Mouse (Mus musculus) limb, embryonic 14.5 days (tissue): ENCODE data around the gene Cdc42bpb. TPM values are rescaled to one million over a fixed set of nuclear protein-coding genes. Genes with fewer than 3 reads are reported as not detected.

Experiments
- ATAC-seq: fragments of 200-750 bp; cut with Nextera tagmentation; 2 replicates; pipeline ENCODE4 v1.8.0; 2017; ENCODE audit warnings: low read depth, moderate number of reproducible peaks, moderate TSS enrichment; ENCODE audit not compliant: low FRiP score
- DNase-seq: peaks from one replicate; pipeline ENCODE4 v3.0.0-alpha.2; 2015; ENCODE audit warnings: low spot score
- H3K27ac ChIP-seq: fragments of 300-500 bp; sonication (generic); replicated peaks from 2 replicates; pipeline ENCODE4 v1.5.1; 2014; ENCODE audit warnings: low read depth, mild to moderate bottlenecking, low read length, moderate library complexity, mixed read lengths
- H3K27me3 ChIP-seq: fragments of 300-500 bp; sonication (generic); 2 replicates; pipeline ENCODE4 v1.6.1; 2014; ENCODE audit warnings: low read length, mixed read lengths; ENCODE audit not compliant: control insufficient read depth, insufficient read depth
- H3K36me3 ChIP-seq: fragments of 300-500 bp; sonication (generic); 2 replicates; pipeline ENCODE4 v1.6.1; 2014; ENCODE audit warnings: mild to moderate bottlenecking, low read length, moderate library complexity, mixed read lengths; ENCODE audit not compliant: control insufficient read depth, insufficient read depth
- H3K4me1 ChIP-seq: fragments of 300-500 bp; sonication (generic); 2 replicates; pipeline ENCODE4 v1.6.1; 2014; ENCODE audit warnings: antibody characterized with exemption, low read length, mixed read lengths; ENCODE audit not compliant: control insufficient read depth, insufficient read depth
- H3K4me2 ChIP-seq: fragments of 300-500 bp; sonication (generic); replicated peaks from 2 replicates; pipeline ENCODE4 v1.6.1; 2014; ENCODE audit warnings: low read depth, mild to moderate bottlenecking, low read length, moderate library complexity; ENCODE audit not compliant: severe bottlenecking
- H3K4me3 ChIP-seq: fragments of 300-500 bp; sonication (generic); replicated peaks from 2 replicates; pipeline ENCODE4 v1.5.1; 2014; ENCODE audit warnings: low read length
- H3K9ac ChIP-seq: fragments of 300-500 bp; sonication (generic); 2 replicates; pipeline ENCODE4 v1.6.1; 2014; ENCODE audit warnings: mild to moderate bottlenecking, low read depth, low read length, moderate library complexity; ENCODE audit not compliant: severe bottlenecking
- H3K9me3 ChIP-seq: fragments of 300-500 bp; sonication (generic); 2 replicates; pipeline ENCODE4 v1.6.1; 2016; ENCODE audit warnings: low read length; ENCODE audit not compliant: control insufficient read depth
- POLR2A ChIP-seq: fragments of 200-500 bp; IDR thresholded peaks from 2 replicates; pipeline ENCODE4 v1.8.0; 2012; ENCODE audit warnings: inconsistent platforms, mild to moderate bottlenecking, moderate library complexity, borderline replicate concordance; ENCODE audit not compliant: insufficient read depth, insufficient read length; ENCODE audit errors: extremely low read depth
- WGBS: fragments of 180-500 bp; shearing (Covaris S2); extraction: QIAGEN DNeasy Blood & Tissue Kit; methylation state at CpG from one replicate; pipeline ENCODE4 v1.1.7; 2014; 5-methylcytosine and 5-hydroxymethylcytosine counted together
- polyA plus RNA-seq, 2 experiments: library from polyadenylated mRNA; depleted of rRNA in 1 of 2; stranded (reverse) in 1 of 2; unstranded in 1 of 2; fragments of >200 nt; fragmentation: Nextera tagmentation in 1 of 2; extraction: Ambion mirVana in 1 of 2; gene quantifications; 2 replicates each; pipeline versions ENCODE4 v1.2.1 to v1.2.3; 2012 to 2014

Gene Cdc42bpb
- polyA plus RNA-seq, 2 experiments, result 37.0 to 163 TPM

- no peaks in the 10 kb centered on the region for H3K4me1 ChIP-seq
Measured at GRCm38 (mm10) chr12:111245070-111245469, 132.4 kb downstream of the Cdc42bpb start.

GRCm38 (mm10) chr12:111243733-111244132, 133.8 kb downstream of the Cdc42bpb start:
- Histone ChIP-seq H3K4me1 (peaks cover 3% of the 10 kb centered on the region), H3K9me3 (no peaks in the 10 kb centered on the region), H3K36me3 (peaks cover 39% of the 10 kb centered on the region), H3K4me3 (no peak overlapping the region), H3K4me2 (no peak overlapping the region), H3K9ac (no peak overlapping the region), H3K27me3 (no peaks in the 10 kb centered on the region), H3K27ac (no peak overlapping the region)
- 91% methylated on average over 12 of the region's 12 CpGs for WGBS
- ATAC-seq, result no peak
- DNase-seq, result no peak
- TF ChIP-seq POLR2A, result no peak

More at GRCm38 (mm10) chr12:111245070-111245469, 132.4 kb downstream of the Cdc42bpb start:
- Histone ChIP-seq H3K4me2 (no peak overlapping the region), H3K27ac (no peak overlapping the region), H3K27me3 (no peaks in the 10 kb centered on the region), H3K4me3 (no peak overlapping the region), H3K9ac (no peak overlapping the region), H3K36me3 (peaks cover 36% of the 10 kb centered on the region), H3K9me3 (no peaks in the 10 kb centered on the region)
- ATAC-seq, result no peak
- no peak for DNase-seq
- TF ChIP-seq POLR2A, result no peak
- 80% methylated on average over 6 of the region's 6 CpGs for WGBS

Other genes with a start within 250 kb of the Cdc42bpb start
- 20.2 and 24.1 TPM in 2 replicates for gene Traf3, start 211.3 kb downstream of the Cdc42bpb start, polyA plus RNA-seq (2012; rRNA removed)
- gene Traf3, start 211.3 kb downstream of the Cdc42bpb start, polyA plus RNA-seq (2014; fragmentation: Nextera tagmentation; extraction: Ambion mirVana), result 12.8 and 15.1 TPM in 2 replicates
- 0.08 and 0.18 TPM in 2 replicates for gene 4930595D18Rik, start 193.2 kb downstream of the Cdc42bpb start, polyA plus RNA-seq (2012; rRNA removed)
- not detected in 2 replicates for gene 4930595D18Rik, start 193.2 kb downstream of the Cdc42bpb start, polyA plus RNA-seq (2014; fragmentation: Nextera tagmentation; extraction: Ambion mirVana)
- 1.4 and 1.7 TPM in 2 replicates for gene Amn, start 106.6 kb downstream of the Cdc42bpb start, polyA plus RNA-seq (2012; rRNA removed)
- gene Amn, start 106.6 kb downstream of the Cdc42bpb start, polyA plus RNA-seq (2014; fragmentation: Nextera tagmentation; extraction: Ambion mirVana), result 0.55 and 0.97 TPM in 2 replicates
- 11.0 and 17.2 TPM in 2 replicates for gene Lbhd2, start 29.1 kb upstream of the Cdc42bpb start, polyA plus RNA-seq (2012; rRNA removed)
- gene Lbhd2, start 29.1 kb upstream of the Cdc42bpb start, polyA plus RNA-seq (2014; fragmentation: Nextera tagmentation; extraction: Ambion mirVana), result 19.2 and 22.3 TPM in 2 replicates
- 11.7 and 14.9 TPM in 2 replicates for gene Exoc3l4, start 39.3 kb upstream of the Cdc42bpb start, polyA plus RNA-seq (2012; rRNA removed)
- gene Exoc3l4, start 39.3 kb upstream of the Cdc42bpb start, polyA plus RNA-seq (2014; fragmentation: Nextera tagmentation; extraction: Ambion mirVana), result 7.4 and 7.7 TPM in 2 replicates
- gene Tnfaip2, start 64.8 kb upstream of the Cdc42bpb start, polyA plus RNA-seq (2012; rRNA removed), result 9.3 and 10.2 TPM in 2 replicates
- gene Tnfaip2, start 64.8 kb upstream of the Cdc42bpb start, polyA plus RNA-seq (2014; fragmentation: Nextera tagmentation; extraction: Ambion mirVana), result 10.0 and 11.4 TPM in 2 replicates
- 14.8 and 15.5 TPM in 2 replicates for gene Gm266, start 108.1 kb upstream of the Cdc42bpb start, polyA plus RNA-seq (2012; rRNA removed)
- 14.7 and 14.8 TPM in 2 replicates for gene Gm266, start 108.1 kb upstream of the Cdc42bpb start, polyA plus RNA-seq (2014; fragmentation: Nextera tagmentation; extraction: Ambion mirVana)
- gene Eif5, start 160.3 kb upstream of the Cdc42bpb start, polyA plus RNA-seq (2012; rRNA removed), result 118 and 129 TPM in 2 replicates
- gene Eif5, start 160.3 kb upstream of the Cdc42bpb start, polyA plus RNA-seq (2014; fragmentation: Nextera tagmentation; extraction: Ambion mirVana), result 472 and 474 TPM in 2 replicates
- 69.4 and 80.5 TPM in 2 replicates for gene Mark3, start 196.8 kb upstream of the Cdc42bpb start, polyA plus RNA-seq (2012; rRNA removed)
- gene Mark3, start 196.8 kb upstream of the Cdc42bpb start, polyA plus RNA-seq (2014; fragmentation: Nextera tagmentation; extraction: Ambion mirVana), result 49.8 and 63.7 TPM in 2 replicates